Mouse (Mus musculus) ES-Bruce4 (cell line): ENCODE results near the gene Dcxr.

Source experiments
- CTCF ChIP-seq: IDR thresholded peaks from one replicate; pipeline ENCODE4 v1.8.1; 2011; ENCODE audit warnings: low read depth, low read length
- EP300 ChIP-seq: IDR thresholded peaks from 2 replicates; pipeline ENCODE4 v1.6.1; 2011; ENCODE audit warnings: low read depth, low read length; ENCODE audit not compliant: insufficient read depth
- POLR2A ChIP-seq: IDR thresholded peaks from one replicate; pipeline ENCODE4 v1.8.1; 2011; ENCODE audit warnings: low read length; ENCODE audit not compliant: insufficient read depth

DNA sequence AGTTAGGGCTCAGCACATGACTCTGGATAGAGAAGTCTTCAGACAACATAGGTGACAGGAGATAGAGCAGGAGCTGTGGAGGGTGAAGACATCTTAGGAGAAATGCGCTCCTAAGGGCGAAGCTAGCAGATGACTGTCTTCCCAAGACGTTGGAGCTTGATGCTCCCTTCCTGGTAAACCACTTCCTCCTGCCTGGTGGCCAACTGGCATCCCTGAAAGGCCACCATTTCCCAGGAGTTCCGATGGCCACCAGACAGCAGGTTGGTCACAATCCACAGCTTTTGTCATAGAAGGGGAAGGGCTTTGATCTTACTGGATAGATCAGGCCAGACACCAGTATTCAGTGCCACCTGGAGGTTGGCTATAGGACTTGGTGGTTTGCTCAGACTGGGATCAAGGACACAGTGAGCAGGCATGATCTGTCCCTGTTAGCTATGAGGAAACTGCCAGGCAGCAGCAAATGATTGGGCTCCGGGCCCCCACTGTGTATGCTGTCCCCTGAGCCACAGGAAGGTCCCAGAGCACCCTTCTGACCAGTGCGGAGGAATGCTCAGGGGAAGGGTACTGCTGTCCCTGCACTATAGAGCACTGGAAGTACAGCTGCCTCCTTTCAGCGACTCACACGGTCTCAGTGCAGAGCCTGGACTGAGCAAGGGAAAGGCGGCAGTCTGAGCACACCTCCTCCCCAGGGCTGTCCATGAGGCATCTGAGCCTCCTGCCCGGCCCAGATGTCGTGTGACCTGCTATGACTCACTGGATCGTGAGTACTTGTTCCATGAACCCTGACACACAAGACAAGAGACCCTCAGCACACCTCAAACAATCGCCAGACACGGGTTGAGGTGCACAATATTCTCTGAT, 35.0 kb upstream of the Dcxr start:
- TF ChIP-seq EP300: no peak
- no peak for TF ChIP-seq CTCF
- no peak for TF ChIP-seq POLR2A
